Mouse (Mus musculus) stomach, embryonic 15.5 days (tissue): Measurements from ENCODE around the gene Fam185a. TPM values are rescaled to one million over a fixed set of nuclear protein-coding genes. Genes with fewer than 3 reads are reported as not detected.

Experiments used
- ATAC-seq: fragments of 200-750 bp; cut with Nextera tagmentation; 2 replicates; pipeline ENCODE4 v1.8.0; 2017; ENCODE audit warnings: low read depth, moderate number of reproducible peaks, moderate TSS enrichment; ENCODE audit not compliant: insufficient read depth, low FRiP score
- H3K27ac ChIP-seq: fragments of 300-500 bp; sonication (generic); 2 replicates; pipeline ENCODE4 v1.5.1; 2015; ENCODE audit warnings: mild to moderate bottlenecking, inconsistent platforms
- H3K27me3 ChIP-seq: fragments of 300-500 bp; sonication (generic); replicated peaks from 2 replicates; pipeline ENCODE4 v1.6.1; 2015; ENCODE audit warnings: inconsistent platforms
- H3K36me3 ChIP-seq: fragments of 300-500 bp; sonication (generic); 2 replicates; pipeline ENCODE4 v1.6.1; 2015; ENCODE audit warnings: inconsistent platforms
- H3K4me1 ChIP-seq: fragments of 300-500 bp; sonication (generic); 2 replicates; pipeline ENCODE4 v1.6.1; 2015; ENCODE audit warnings: inconsistent platforms
- H3K4me2 ChIP-seq: fragments of 300-500 bp; sonication (generic); 2 replicates; pipeline ENCODE4 v1.6.1; 2015; ENCODE audit warnings: mild to moderate bottlenecking, inconsistent platforms
- H3K4me3 ChIP-seq: fragments of 300-500 bp; sonication (generic); replicated peaks from 2 replicates; pipeline ENCODE4 v1.5.1; 2015; ENCODE audit warnings: inconsistent platforms
- H3K9ac ChIP-seq: fragments of 300-500 bp; sonication (generic); 2 replicates; pipeline ENCODE4 v1.6.1; 2015; ENCODE audit warnings: inconsistent platforms
- H3K9me3 ChIP-seq: fragments of 300-500 bp; sonication (generic); 2 replicates; pipeline ENCODE4 v1.6.1; 2016; ENCODE audit warnings: inconsistent platforms
- WGBS: fragments of 180-500 bp; shearing (Covaris S2); methylation state at CpG from one replicate; pipeline ENCODE4 v1.1.7; 2015; 5-methylcytosine and 5-hydroxymethylcytosine counted together
- polyA plus RNA-seq: library from polyadenylated mRNA; unstranded; fragments of >200 nt; fragmentation: Nextera tagmentation; extraction: Ambion mirVana; gene quantifications from 2 replicates; pipeline ENCODE4 v1.2.1, GENCODE M21; 2015

The Fam185a gene
- polyA plus RNA-seq, 1 experiment from 2014 or later: 8.8 TPM

DNA sequence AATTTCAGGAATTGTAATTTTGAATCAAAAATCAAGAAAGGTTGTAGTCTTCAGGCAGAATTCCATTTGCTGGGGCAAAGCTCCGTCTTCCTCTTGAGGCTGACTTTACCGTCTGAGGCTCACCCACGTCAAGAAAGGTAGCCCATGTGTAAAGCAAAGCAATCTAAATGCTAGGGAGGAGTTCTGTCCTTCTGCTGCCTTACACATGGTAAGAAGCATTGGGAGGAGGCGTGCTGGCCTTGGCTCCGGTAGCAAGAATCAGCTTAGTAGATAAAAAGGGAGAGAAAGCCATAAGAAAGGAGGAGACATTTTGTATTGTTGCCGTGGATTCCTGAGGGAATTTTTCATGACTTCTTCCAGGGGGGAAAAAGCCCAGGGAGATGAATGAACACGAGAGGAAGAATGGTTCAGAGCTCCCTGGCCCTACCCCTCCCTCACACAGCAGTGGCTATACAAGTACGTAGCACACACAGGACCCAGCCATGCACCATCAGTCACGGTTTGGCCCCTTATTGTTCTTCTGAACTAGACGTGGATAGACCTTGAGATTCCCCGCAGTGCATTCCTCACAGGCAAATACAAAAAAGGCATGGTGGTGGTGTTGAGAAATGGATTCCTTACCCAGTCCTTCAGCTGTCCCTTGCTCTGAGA, 102.2 kb downstream of the Fam185a start:
- WGBS: 69% methylated on average over 11 of the region's 11 CpGs
- Histone ChIP-seq H3K27ac (peak overlapping the region; percentile 74), H3K4me2 (no peak overlapping the region), H3K9me3 (no peaks in the 10 kb centered on the region), H3K27me3 (no peaks in the 10 kb centered on the region), H3K4me3 (no peak overlapping the region), H3K4me1 (peaks cover 7% of the 10 kb centered on the region; the same call in 1 of the 2 replicates), H3K36me3 (no peaks in the 10 kb centered on the region), H3K9ac (no peak overlapping the region)
- ATAC-seq: no peak

DNA sequence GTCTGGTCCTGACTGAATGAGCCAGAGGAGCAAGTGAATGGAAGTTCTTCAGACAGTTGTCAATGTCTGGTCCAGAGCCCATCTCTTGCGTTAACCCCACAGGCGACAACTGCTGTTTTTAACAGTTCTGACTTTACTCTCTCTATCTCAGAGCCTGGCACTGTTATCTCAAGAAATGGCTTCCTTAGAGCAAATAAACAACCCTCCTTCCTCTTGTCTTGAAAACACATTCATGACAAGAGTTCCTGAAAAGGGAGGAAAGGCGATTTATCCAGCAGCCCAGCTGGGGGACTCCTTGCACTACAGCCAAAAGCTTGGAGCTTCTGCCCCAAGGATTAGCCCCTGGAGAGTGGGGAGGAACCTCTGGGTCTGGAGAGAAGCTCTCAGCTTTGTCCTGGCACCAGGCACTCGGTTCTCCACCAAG, 102.7 kb downstream of the Fam185a start:
- Histone ChIP-seq H3K36me3 (no peaks in the 10 kb centered on the region), H3K4me2 (no peak overlapping the region), H3K9me3 (no peaks in the 10 kb centered on the region), H3K27me3 (no peaks in the 10 kb centered on the region), H3K4me3 (no peak overlapping the region), H3K27ac (peak overlapping the region; percentile 74), H3K4me1 (peaks cover 7% of the 10 kb centered on the region; the same call in 1 of the 2 replicates), H3K9ac (no peak overlapping the region)
- WGBS: 46% methylated on average over 4 of the region's 4 CpGs
- peak; percentile 59; the same call in 1 of the 2 replicates for ATAC-seq

- H3K9ac ChIP-seq: no peak overlapping the region
- peak; percentile 79; the same call in 1 of the 2 replicates for ATAC-seq
- 57% methylated on average over 15 of the region's 15 CpGs for WGBS
- no peak overlapping the region for H3K4me3 ChIP-seq
- H3K27ac ChIP-seq: peak overlapping the region; percentile 74
- no peaks in the 10 kb centered on the region for H3K9me3 ChIP-seq
- no peaks in the 10 kb centered on the region for H3K27me3 ChIP-seq
- peaks cover 7% of the 10 kb centered on the region; the same call in 1 of the 2 replicates for H3K4me1 ChIP-seq
- H3K36me3 ChIP-seq: no peaks in the 10 kb centered on the region
- no peak overlapping the region for H3K4me2 ChIP-seq
Measured at GRCm38 (mm10) chr5:21528068-21528842, 103.5 kb downstream of the Fam185a start.

DNA sequence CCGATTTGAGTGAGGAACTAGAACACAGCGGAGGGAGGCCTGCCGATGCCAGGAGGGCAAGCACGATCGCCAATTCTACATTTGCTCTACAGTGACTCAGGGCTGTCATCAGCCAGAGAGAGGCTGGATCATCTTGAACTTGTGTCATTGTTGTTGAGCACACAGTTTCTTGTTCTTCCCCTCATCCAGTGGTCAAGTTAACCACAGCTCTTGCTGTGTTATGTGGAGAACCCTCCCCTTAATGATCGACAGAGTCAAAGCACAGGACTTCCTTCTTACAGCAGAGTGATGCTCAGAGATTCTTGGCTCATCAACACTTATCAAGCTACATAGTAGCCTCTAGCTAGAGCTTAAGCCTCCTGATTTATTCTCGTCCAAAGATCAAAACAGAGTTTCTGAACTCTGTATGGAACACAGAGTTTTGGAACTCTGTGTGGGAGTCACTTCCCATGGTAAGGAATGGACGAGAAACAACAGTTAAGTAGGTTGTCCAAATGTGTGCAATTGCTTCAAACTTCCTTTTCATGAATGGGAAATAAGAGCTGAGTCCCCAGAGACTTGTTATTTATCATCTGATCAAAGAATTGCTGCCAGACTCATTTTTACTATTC, 104.5 kb downstream of the Fam185a start:
- ATAC-seq: no peak
- no peaks in the 10 kb centered on the region for H3K36me3 ChIP-seq
- peak overlapping the region; percentile 67; the same call in 1 of the 2 replicates for H3K27ac ChIP-seq
- H3K4me3 ChIP-seq: no peak overlapping the region
- H3K4me1 ChIP-seq: peaks cover 7% of the 10 kb centered on the region; the same call in 1 of the 2 replicates
- no peak overlapping the region for H3K9ac ChIP-seq
- 76% methylated on average over 8 of the region's 8 CpGs for WGBS
- no peaks in the 10 kb centered on the region for H3K27me3 ChIP-seq
- H3K4me2 ChIP-seq: no peak overlapping the region
- H3K9me3 ChIP-seq: no peaks in the 10 kb centered on the region

Other genes with a start within 250 kb of the Fam185a start
- 2.5 and 2.9 TPM in 2 replicates for gene Gsap, start 238.7 kb upstream of the Fam185a start, polyA plus RNA-seq
- 11.9 and 13.0 TPM in 2 replicates for gene Fgl2, start 52.3 kb upstream of the Fam185a start, polyA plus RNA-seq
- 0.35 and 0.62 TPM in 2 replicates for gene Ccdc146, start 281 bp upstream of the Fam185a start, polyA plus RNA-seq
- gene Lrrc17, start 118.6 kb downstream of the Fam185a start, polyA plus RNA-seq: 55.3 and 57.7 TPM in 2 replicates
- 0.13 and 0.36 TPM in 2 replicates for gene Fbxl13, start 220.7 kb downstream of the Fam185a start, polyA plus RNA-seq
- gene Armc10, start 220.9 kb downstream of the Fam185a start, polyA plus RNA-seq: 33.8 and 35.6 TPM in 2 replicates